Mouse (Mus musculus): ENCODE results near the gene Poc5. TPM values are rescaled to one million over a fixed set of nuclear protein-coding genes. Genes with fewer than 3 reads are reported as not detected.

Poc5 gene
- polyA plus RNA-seq, 1 experiment: 15.3 TPM

- TF ChIP-seq GATA1 (IDR thresholded peaks at IDR 0.05; ENCODE audit: low read length): no peak
Measured at GRCm38 (mm10) chr13:96452621-96453020, 64.5 kb downstream of the Poc5 start.

GRCm38 (mm10) chr13:96454288-96454687, 66.2 kb downstream of the Poc5 start:
- TF ChIP-seq GATA1 (IDR thresholded peaks at IDR 0.05; ENCODE audit: low read length): no peak

GRCm38 (mm10) chr13:96457566-96457965, 69.5 kb downstream of the Poc5 start:
- TF ChIP-seq GATA1 (IDR thresholded peaks at IDR 0.05; ENCODE audit: low read length): no peak

- no peak for TF ChIP-seq GATA1 (IDR thresholded peaks at IDR 0.05; ENCODE audit: low read length)
Measured at GRCm38 (mm10) chr13:96458018-96458417, 69.9 kb downstream of the Poc5 start.

GRCm38 (mm10) chr13:96458606-96459005, 70.5 kb downstream of the Poc5 start:
- no peak for TF ChIP-seq GATA1 (IDR thresholded peaks at IDR 0.05; ENCODE audit: low read length)

GRCm38 (mm10) chr13:96462644-96463043, 74.5 kb downstream of the Poc5 start:
- no peak for TF ChIP-seq GATA1 (IDR thresholded peaks at IDR 0.05; ENCODE audit: low read length)

GRCm38 (mm10) chr13:96465315-96465714, 77.2 kb downstream of the Poc5 start:
- TF ChIP-seq GATA1 (IDR thresholded peaks at IDR 0.05; ENCODE audit: low read length): no peak

Other genes with a start within 250 kb of the Poc5 start
- not detected in 2 replicates for gene Ankdd1b, start 82.9 kb downstream of the Poc5 start, polyA plus RNA-seq (2012)
- not detected in 2 replicates for gene Gm17622, start 102.4 kb downstream of the Poc5 start, polyA plus RNA-seq (2012)
- gene Polk, start 154.3 kb downstream of the Poc5 start, polyA plus RNA-seq (2012): 0.21 and 0.41 TPM in 2 replicates
- gene Col4a3bp, start 154.3 kb downstream of the Poc5 start, polyA plus RNA-seq (2012): 27.4 and 34.7 TPM in 2 replicates

All from G1E-ER4 (cell line).